Mouse (Mus musculus) embryo, embryonic 11 days (tissue): ENCODE data around the gene Pigq.

Experiments used
- DNase-seq: peaks from one replicate; pipeline ENCODE4 v3.0.0-alpha.2; 2015

Pigq gene

GRCm38 (mm10) chr17:25957586-25958051, 12.9 kb upstream of the Pigq start:
- DNase-seq = no peak

DNA sequence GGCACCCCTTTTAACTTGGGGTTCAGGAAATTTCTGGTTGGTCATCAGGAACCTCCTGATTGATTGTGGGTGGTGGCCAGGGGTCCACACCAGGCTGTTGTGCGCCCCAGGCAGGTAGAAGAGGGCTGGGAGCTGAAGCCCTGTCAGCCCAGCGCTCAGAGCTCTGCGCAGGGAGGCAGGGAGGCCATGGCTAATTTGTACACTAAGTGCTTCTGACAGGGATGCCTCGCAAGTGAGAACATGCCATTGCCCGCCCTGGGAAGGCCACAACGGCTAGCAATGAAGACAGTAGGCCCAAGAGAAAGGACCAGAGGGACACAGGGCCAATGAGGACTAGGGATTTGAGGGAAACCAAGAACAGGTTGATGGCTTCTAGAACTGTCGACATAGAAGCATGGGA, 11.9 kb upstream of the Pigq start:
- DNase-seq = no peak

GRCm38 (mm10) chr17:25956201-25956600, 11.5 kb upstream of the Pigq start:
- no peak for DNase-seq

DNA sequence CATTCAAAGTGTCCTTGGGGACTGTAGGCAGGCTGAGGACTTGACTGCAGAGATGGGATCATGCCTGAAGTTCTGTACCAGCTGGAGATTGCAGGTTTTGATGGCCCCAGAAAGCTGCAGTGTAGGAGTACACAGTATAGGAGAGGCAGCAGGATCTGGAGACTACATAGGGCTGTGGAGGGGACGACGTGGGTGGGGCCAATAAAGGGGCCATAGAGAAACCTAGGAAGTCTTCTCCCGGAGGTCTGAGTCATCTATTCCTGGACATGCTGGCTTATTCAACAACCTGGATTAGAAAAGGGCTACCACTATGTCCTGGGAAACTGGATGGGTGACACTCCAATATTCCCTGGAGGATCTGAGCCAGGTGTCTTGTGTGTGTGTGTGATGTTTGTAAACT, 11.0 kb upstream of the Pigq start:
- no peak for DNase-seq

GRCm38 (mm10) chr17:25954671-25955070, 9.9 kb upstream of the Pigq start:
- DNase-seq = no peak

DNA sequence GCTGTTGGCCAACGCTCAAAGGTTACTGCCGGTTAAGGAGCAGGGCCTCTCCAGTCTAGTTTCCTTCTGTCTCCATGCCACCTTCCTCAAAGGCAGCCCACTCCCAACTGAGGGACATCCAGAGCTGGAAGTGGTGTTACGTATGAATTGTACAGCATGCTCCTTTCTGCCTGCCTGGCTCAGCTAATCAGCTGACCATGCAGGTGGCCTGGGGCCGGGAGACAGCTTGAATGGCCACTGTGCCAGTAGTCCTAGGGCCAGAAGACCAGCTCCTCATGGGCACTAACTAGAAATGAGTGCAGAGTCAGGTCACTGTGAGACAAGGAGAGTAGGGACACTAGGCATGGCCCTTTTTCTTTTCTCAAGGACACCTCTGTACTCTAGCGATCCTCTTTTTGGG, 8.4 kb upstream of the Pigq start:
- no peak for DNase-seq

GRCm38 (mm10) chr17:25951803-25952623, 7.3 kb upstream of the Pigq start, which contains the start of gene A930017K11Rik:
Gene A930017K11Rik (minus strand): TSS chr17:25952565.
- no peak for DNase-seq

- DNase-seq = peak; percentile 43
Measured at GRCm38 (mm10) chr17:25951225-25951802, 6.6 kb upstream of the Pigq start.

GRCm38 (mm10) chr17:25950706-25951105, 6.0 kb upstream of the Pigq start:
- DNase-seq = no peak

DNA sequence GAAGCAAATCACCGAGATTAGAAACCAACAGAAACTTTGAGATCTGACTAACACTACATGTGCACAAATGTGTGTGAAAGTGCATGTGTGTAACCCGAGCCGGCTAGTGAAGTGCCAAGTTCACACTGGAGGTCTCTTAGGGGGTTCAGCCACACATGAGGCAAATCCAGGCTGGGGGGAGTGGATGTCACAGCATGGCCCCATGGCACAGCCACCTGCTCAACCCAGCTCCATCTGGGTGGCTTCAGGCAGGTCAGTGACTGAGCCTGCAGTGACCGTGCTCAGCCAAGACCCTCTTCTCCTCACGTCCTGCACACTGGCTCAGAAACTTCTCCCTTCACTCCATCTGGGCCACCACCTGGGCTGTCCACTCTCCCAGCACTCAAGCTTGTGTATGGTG, 5.2 kb upstream of the Pigq start:
- DNase-seq = no peak

- DNase-seq = no peak
Measured at GRCm38 (mm10) chr17:25948051-25948450, 3.3 kb upstream of the Pigq start.

GRCm38 (mm10) chr17:25947576-25947975, 2.8 kb upstream of the Pigq start:
- DNase-seq = no peak

DNA sequence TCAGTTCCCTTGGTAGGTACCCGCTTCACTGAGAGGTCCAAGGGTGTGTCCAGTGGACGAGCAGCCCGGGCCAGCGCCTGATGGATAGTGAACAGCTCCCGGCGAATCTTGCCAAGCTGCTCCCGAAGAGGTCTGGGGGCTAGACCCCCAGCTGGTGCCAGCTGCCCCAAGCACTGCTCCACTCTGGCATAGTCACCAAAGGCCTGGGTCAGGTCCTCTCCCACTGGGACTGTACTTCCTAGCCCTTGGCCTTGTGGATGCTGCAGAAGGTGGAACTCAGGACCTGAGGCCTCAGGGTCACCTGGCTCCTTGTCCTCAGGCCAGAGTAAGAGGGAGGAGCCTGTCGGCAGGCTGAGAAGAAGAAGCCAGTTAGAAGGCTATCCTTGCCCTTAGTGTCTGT, 2.2 kb upstream of the Pigq start:
- DNase-seq = no peak

GRCm38 (mm10) chr17:25946349-25946748, 1.6 kb upstream of the Pigq start:
- no peak for DNase-seq

GRCm38 (mm10) chr17:25945517-25946155, 900 bp upstream of the Pigq start:
- DNase-seq = no peak

DNA sequence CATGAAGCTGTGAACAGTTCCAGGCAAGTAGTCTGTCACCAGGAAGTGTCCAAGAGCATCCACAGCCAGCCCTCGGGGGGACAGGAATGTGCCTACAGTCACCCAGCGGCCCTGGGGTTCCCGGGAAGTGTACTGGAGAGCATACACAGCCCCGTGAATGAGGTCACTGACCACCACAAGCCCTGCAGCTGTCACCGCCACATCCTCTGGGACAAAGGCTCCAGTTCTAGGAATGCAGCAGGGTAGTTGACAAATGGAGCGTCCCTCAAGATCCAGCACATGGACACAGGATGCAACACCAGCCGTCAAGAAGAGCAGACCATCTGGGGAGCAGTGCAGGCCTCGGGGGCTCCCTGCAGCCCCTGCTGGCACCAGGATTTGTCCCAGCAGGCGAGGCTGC, 967 bp downstream of the Pigq start:
- no peak for DNase-seq

DNA sequence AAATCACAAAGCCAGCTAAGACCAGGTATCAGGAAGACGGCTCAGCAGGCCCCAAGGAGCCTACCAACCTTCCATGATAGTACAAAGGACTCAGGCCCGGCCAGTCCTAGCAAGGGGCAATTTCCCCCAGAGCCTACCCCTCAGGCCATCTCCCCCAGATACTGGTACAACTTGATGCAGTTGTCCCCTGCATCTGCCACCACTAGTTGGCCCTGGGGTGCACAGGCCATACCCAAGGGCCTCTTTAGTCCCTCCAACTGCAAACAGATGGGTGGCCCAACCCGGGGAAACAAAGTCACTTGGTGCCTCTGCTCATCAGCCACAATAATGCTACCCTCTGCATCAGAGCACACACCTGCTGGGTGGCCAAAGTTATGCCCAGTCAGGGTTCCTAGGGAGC, 1.5 kb downstream of the Pigq start:
- no peak for DNase-seq

DNA sequence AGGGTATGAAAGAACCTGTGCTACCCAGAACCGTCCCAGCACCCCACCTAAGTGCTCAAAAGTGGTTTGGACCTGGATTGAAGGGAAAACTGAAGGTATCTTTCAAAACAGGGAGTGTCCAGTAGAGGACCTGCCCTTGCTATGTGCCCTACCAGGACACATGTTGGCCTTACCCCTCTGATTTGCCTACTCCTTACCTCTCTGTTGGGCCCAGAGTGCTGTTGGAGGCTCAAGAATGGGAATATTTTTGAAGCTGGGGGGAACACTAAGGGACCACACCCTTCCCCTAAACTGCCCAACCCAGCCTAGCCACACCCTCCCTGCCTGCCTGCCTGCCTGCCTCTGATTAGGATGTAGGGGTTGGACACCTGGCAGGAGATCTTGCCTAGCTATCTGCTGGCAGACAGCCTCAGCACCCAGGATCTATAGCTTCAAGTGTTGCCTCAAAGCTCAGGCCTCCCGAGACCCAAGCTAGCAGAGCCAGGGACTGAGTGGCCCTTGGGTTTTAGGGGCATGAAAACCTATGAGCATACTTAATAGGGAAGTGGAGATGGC, 2.1 kb downstream of the Pigq start:
- DNase-seq = no peak

DNA sequence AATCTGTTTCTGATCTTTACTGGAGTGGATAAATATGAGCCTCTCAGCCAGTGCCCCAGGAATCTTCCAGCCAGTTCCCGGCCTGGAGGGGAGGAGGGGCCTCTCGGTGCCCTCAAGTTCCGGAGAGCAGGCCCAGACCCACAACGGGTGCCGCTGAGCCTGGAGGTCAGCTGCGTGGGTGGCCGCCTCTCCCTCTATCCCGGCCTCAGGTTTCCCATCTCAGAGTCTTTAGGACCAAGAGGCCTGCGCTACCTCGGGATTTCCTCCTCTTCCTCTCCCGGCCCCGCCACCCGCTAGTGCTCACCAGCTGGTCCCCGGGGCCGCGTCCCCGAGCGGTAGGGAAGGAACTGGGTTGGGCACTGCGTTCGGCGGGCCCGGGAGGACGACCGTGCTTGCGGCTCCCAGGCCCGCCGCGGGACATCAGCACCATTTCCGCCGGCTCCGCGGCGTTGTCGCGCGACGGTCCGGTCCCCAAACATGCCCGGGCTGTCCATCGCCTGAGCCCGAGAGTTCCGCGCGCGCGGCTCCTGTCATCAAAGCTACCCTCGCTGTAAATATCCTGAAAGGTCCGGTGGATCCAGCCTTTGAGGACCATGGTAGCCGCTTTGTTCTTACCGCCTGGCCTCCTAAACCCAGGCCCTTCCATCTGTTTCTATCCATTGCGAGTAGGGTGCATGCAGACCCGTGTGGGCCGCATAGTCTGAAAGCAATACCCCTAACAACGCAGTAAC, 3.1 kb downstream of the Pigq start:
- peak; percentile 89 for DNase-seq

- DNase-seq = no peak
Measured at GRCm38 (mm10) chr17:25934526-25934925, 10.2 kb downstream of the Pigq start.

GRCm38 (mm10) chr17:25925348-25925747, 19.4 kb downstream of the Pigq start:
- DNase-seq = no peak

- no peak for DNase-seq
Measured at GRCm38 (mm10) chr17:25922120-25922519, 22.6 kb downstream of the Pigq start.
